Mouse (Mus musculus): ENCODE data around the gene Phlpp1. TPM values are rescaled to one million over a fixed set of nuclear protein-coding genes. Genes with fewer than 3 reads are reported as not detected.

Phlpp1 gene
- polyA plus RNA-seq, 1 experiment from 2014 or later: 1.7 TPM

DNA sequence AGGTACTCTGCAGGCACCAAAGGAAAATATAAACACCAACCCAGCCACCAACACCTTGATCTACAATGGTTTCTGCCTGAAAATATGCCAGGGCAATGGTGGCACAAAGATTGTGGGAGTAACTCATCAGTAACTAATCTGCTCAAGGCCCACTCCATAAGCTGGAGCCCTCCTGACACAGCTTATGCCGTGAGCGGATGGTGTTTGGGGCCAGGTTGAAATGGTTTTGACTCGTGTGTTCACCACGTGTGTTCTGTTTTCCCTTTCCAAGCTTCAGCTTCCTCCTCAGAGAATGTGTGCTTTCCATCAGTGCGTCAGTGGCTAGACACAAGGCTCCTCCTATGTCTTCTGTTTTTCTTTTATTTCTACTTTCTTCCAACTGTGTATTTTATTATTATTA lies 37.0 kb downstream of the Phlpp1 start:
- Histone ChIP-seq H3K27me3 (replicated peaks; ENCODE audit: control insufficient read depth, insufficient read depth, low read length) (no peaks in the 10 kb centered on the region), H3K36me3 (ENCODE audit: control insufficient read depth, insufficient read depth, low read length) (no peaks in the 10 kb centered on the region), H3K27ac (ENCODE audit: low read depth, low read length) (no peak overlapping the region), H3K9me3 (ENCODE audit: control insufficient read depth, low read length) (no peaks in the 10 kb centered on the region), H3K4me1 (replicated peaks; ENCODE audit: control insufficient read depth, insufficient read depth, low read length) (0 out of 2 replicates have a peak, but pooled peaks cover 8% of the 10 kb centered on the region), H3K4me2 (no peak overlapping the region), H3K9ac (ENCODE audit: low read depth, low read length) (no peak overlapping the region), H3K4me3 (ENCODE audit: low read depth, low read length) (no peak overlapping the region)
- ATAC-seq (replicated peaks; ENCODE audit: low FRiP score) (no peak), DNase-seq (ENCODE audit: low spot score) (no peak)
- WGBS: 66% methylated on average over 5 of the region's 5 CpGs

DNA sequence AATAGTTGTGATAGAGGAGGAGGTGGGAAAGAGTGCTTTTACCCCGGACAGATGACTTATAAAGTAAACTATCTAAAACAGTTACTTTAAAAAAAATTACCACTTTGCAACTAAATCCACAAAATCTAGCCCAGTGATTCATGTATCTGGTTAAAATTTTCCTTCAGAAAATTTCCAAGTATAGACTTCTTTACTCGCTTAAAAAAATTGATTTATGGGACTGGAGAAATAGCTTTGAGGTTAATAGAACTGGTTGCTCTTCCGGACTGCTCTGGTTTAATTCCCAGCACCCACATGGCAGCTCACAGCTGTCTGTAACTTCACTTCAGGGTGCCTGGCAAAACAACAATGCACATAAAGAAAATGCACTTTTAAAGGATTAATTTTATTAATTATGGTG lies 38.9 kb downstream of the Phlpp1 start:
- no peaks in the 10 kb centered on the region for H3K36me3 ChIP-seq (ENCODE audit: control insufficient read depth, insufficient read depth, low read length)
- WGBS: 86% methylated on average over 3 of the region's 3 CpGs
- H3K27me3 ChIP-seq (replicated peaks; ENCODE audit: control insufficient read depth, insufficient read depth, low read length): no peaks in the 10 kb centered on the region
- H3K9ac ChIP-seq (ENCODE audit: low read depth, low read length): no peak overlapping the region
- H3K27ac ChIP-seq (ENCODE audit: low read depth, low read length): no peak overlapping the region
- ATAC-seq (replicated peaks; ENCODE audit: low FRiP score): no peak
- no peak overlapping the region for H3K4me2 ChIP-seq
- no peaks in the 10 kb centered on the region for H3K4me1 ChIP-seq (replicated peaks; ENCODE audit: control insufficient read depth, insufficient read depth, low read length)
- H3K4me3 ChIP-seq (ENCODE audit: low read depth, low read length): no peak overlapping the region
- H3K9me3 ChIP-seq (ENCODE audit: control insufficient read depth, low read length): no peaks in the 10 kb centered on the region
- no peak for DNase-seq (ENCODE audit: low spot score)

- Histone ChIP-seq H3K4me2 (no peak overlapping the region), H3K4me1 (replicated peaks; ENCODE audit: control insufficient read depth, insufficient read depth, low read length) (no peaks in the 10 kb centered on the region), H3K27me3 (replicated peaks; ENCODE audit: control insufficient read depth, insufficient read depth, low read length) (no peaks in the 10 kb centered on the region), H3K4me3 (ENCODE audit: low read depth, low read length) (no peak overlapping the region), H3K27ac (ENCODE audit: low read depth, low read length) (no peak overlapping the region), H3K36me3 (ENCODE audit: control insufficient read depth, insufficient read depth, low read length) (no peaks in the 10 kb centered on the region), H3K9me3 (ENCODE audit: control insufficient read depth, low read length) (no peaks in the 10 kb centered on the region), H3K9ac (ENCODE audit: low read depth, low read length) (no peak overlapping the region)
- WGBS: 72% methylated on average over 5 of the region's 5 CpGs
- DNase-seq (ENCODE audit: low spot score): no peak
- no peak for ATAC-seq (replicated peaks; ENCODE audit: low FRiP score)
Observed at GRCm38 (mm10) chr1:106211146-106211545, 39.6 kb downstream of the Phlpp1 start.

GRCm38 (mm10) chr1:106220431-106220830 lies 48.9 kb downstream of the Phlpp1 start:
- Histone ChIP-seq H3K27me3 (replicated peaks; ENCODE audit: control insufficient read depth, insufficient read depth, low read length) (no peaks in the 10 kb centered on the region), H3K4me1 (replicated peaks; ENCODE audit: control insufficient read depth, insufficient read depth, low read length) (no peaks in the 10 kb centered on the region), H3K4me3 (ENCODE audit: low read depth, low read length) (no peak overlapping the region), H3K36me3 (ENCODE audit: control insufficient read depth, insufficient read depth, low read length) (no peaks in the 10 kb centered on the region), H3K9ac (ENCODE audit: low read depth, low read length) (no peak overlapping the region), H3K4me2 (no peak overlapping the region), H3K9me3 (ENCODE audit: control insufficient read depth, low read length) (no peaks in the 10 kb centered on the region), H3K27ac (ENCODE audit: low read depth, low read length) (no peak overlapping the region)
- ATAC-seq (replicated peaks; ENCODE audit: low FRiP score): no peak
- no peak for DNase-seq (ENCODE audit: low spot score)
- 69% methylated on average over 6 of the region's 6 CpGs for WGBS

GRCm38 (mm10) chr1:106221371-106221770 lies 49.8 kb downstream of the Phlpp1 start:
- H3K4me3 ChIP-seq (ENCODE audit: low read depth, low read length): no peak overlapping the region
- no peaks in the 10 kb centered on the region for H3K9me3 ChIP-seq (ENCODE audit: control insufficient read depth, low read length)
- H3K9ac ChIP-seq (ENCODE audit: low read depth, low read length): no peak overlapping the region
- DNase-seq (ENCODE audit: low spot score): no peak
- H3K36me3 ChIP-seq (ENCODE audit: control insufficient read depth, insufficient read depth, low read length): no peaks in the 10 kb centered on the region
- no peaks in the 10 kb centered on the region for H3K27me3 ChIP-seq (replicated peaks; ENCODE audit: control insufficient read depth, insufficient read depth, low read length)
- ATAC-seq (replicated peaks; ENCODE audit: low FRiP score): no peak
- no peak overlapping the region for H3K4me2 ChIP-seq
- no peaks in the 10 kb centered on the region for H3K4me1 ChIP-seq (replicated peaks; ENCODE audit: control insufficient read depth, insufficient read depth, low read length)
- H3K27ac ChIP-seq (ENCODE audit: low read depth, low read length): no peak overlapping the region
- WGBS: 90% methylated on average over 1 of the region's 1 CpGs

- WGBS: 64% methylated on average over 2 of the region's 2 CpGs
- H3K36me3 ChIP-seq (ENCODE audit: control insufficient read depth, insufficient read depth, low read length): no peaks in the 10 kb centered on the region
- ATAC-seq (replicated peaks; ENCODE audit: low FRiP score) (no peak), DNase-seq (ENCODE audit: low spot score) (no peak)
- no peaks in the 10 kb centered on the region for H3K4me1 ChIP-seq (replicated peaks; ENCODE audit: control insufficient read depth, insufficient read depth, low read length)
- no peak overlapping the region for H3K9ac ChIP-seq (ENCODE audit: low read depth, low read length)
- no peak overlapping the region for H3K4me2 ChIP-seq
- no peaks in the 10 kb centered on the region for H3K9me3 ChIP-seq (ENCODE audit: control insufficient read depth, low read length)
- H3K27me3 ChIP-seq (replicated peaks; ENCODE audit: control insufficient read depth, insufficient read depth, low read length): no peaks in the 10 kb centered on the region
- H3K27ac ChIP-seq (ENCODE audit: low read depth, low read length): no peak overlapping the region
- H3K4me3 ChIP-seq (ENCODE audit: low read depth, low read length): no peak overlapping the region
Observed at GRCm38 (mm10) chr1:106221964-106222363, 50.4 kb downstream of the Phlpp1 start.

GRCm38 (mm10) chr1:106226613-106227012 lies 55.1 kb downstream of the Phlpp1 start:
- no peaks in the 10 kb centered on the region for H3K4me1 ChIP-seq (replicated peaks; ENCODE audit: control insufficient read depth, insufficient read depth, low read length)
- H3K36me3 ChIP-seq (ENCODE audit: control insufficient read depth, insufficient read depth, low read length): no peaks in the 10 kb centered on the region
- DNase-seq (ENCODE audit: low spot score) (no peak), ATAC-seq (replicated peaks; ENCODE audit: low FRiP score) (no peak)
- H3K4me2 ChIP-seq: no peak overlapping the region
- no peak overlapping the region for H3K4me3 ChIP-seq (ENCODE audit: low read depth, low read length)
- H3K27me3 ChIP-seq (replicated peaks; ENCODE audit: control insufficient read depth, insufficient read depth, low read length): no peaks in the 10 kb centered on the region
- H3K9ac ChIP-seq (ENCODE audit: low read depth, low read length): no peak overlapping the region
- 82% methylated on average over 7 of the region's 7 CpGs for WGBS
- H3K9me3 ChIP-seq (ENCODE audit: control insufficient read depth, low read length): no peaks in the 10 kb centered on the region
- no peak overlapping the region for H3K27ac ChIP-seq (ENCODE audit: low read depth, low read length)

- Histone ChIP-seq H3K4me3 (ENCODE audit: low read depth, low read length) (no peak overlapping the region), H3K4me2 (no peak overlapping the region), H3K9me3 (ENCODE audit: control insufficient read depth, low read length) (no peaks in the 10 kb centered on the region), H3K27me3 (replicated peaks; ENCODE audit: control insufficient read depth, insufficient read depth, low read length) (no peaks in the 10 kb centered on the region), H3K4me1 (replicated peaks; ENCODE audit: control insufficient read depth, insufficient read depth, low read length) (no peaks in the 10 kb centered on the region), H3K27ac (ENCODE audit: low read depth, low read length) (no peak overlapping the region), H3K9ac (ENCODE audit: low read depth, low read length) (no peak overlapping the region), H3K36me3 (ENCODE audit: control insufficient read depth, insufficient read depth, low read length) (no peaks in the 10 kb centered on the region)
- WGBS: 84% methylated on average over 3 of the region's 3 CpGs
- ATAC-seq (replicated peaks; ENCODE audit: low FRiP score) (no peak), DNase-seq (ENCODE audit: low spot score) (no peak)
Observed at GRCm38 (mm10) chr1:106230313-106230712, 58.8 kb downstream of the Phlpp1 start.

- WGBS: 80% methylated on average over 5 of the region's 5 CpGs
- DNase-seq (ENCODE audit: low spot score) (no peak), ATAC-seq (replicated peaks; ENCODE audit: low FRiP score) (no peak)
- Histone ChIP-seq H3K36me3 (ENCODE audit: control insufficient read depth, insufficient read depth, low read length) (no peaks in the 10 kb centered on the region), H3K9me3 (ENCODE audit: control insufficient read depth, low read length) (no peaks in the 10 kb centered on the region), H3K4me2 (no peak overlapping the region), H3K27ac (ENCODE audit: low read depth, low read length) (no peak overlapping the region), H3K9ac (ENCODE audit: low read depth, low read length) (no peak overlapping the region), H3K4me3 (ENCODE audit: low read depth, low read length) (no peak overlapping the region), H3K4me1 (replicated peaks; ENCODE audit: control insufficient read depth, insufficient read depth, low read length) (no peaks in the 10 kb centered on the region), H3K27me3 (replicated peaks; ENCODE audit: control insufficient read depth, insufficient read depth, low read length) (no peaks in the 10 kb centered on the region)
Observed at GRCm38 (mm10) chr1:106231345-106231744, 59.8 kb downstream of the Phlpp1 start.

Measured in liver, embryonic 11.5 days (tissue).